Mouse (Mus musculus) right cerebral cortex, postnatal 4 days (tissue): ENCODE data around the gene Gm3854.

Source experiments
- DNase-seq: peaks from one replicate; pipeline ENCODE4 v3.0.0-alpha.2; 2022

Gm3854 gene

DNA sequence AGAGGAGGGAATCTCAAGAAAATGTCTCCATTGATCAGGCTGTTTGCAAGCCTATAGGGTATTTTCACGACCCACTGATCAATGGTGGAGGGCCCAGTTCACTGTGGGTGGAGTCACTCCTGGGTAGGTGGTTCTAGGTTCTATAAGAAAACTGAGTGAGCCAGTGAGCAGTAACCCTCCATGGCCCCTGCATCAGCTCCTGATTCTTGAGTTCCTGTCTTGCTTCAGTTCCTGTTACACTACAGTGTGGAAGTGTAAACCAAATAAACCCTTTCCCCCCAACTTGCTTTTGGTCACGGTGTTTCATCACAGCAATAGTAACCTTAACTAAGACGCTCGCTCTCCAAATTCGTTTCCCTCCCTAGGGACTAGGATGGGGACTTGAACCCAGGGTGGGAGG, 45.4 kb downstream of the Gm3854 start:
- DNase-seq, result no peak

DNA sequence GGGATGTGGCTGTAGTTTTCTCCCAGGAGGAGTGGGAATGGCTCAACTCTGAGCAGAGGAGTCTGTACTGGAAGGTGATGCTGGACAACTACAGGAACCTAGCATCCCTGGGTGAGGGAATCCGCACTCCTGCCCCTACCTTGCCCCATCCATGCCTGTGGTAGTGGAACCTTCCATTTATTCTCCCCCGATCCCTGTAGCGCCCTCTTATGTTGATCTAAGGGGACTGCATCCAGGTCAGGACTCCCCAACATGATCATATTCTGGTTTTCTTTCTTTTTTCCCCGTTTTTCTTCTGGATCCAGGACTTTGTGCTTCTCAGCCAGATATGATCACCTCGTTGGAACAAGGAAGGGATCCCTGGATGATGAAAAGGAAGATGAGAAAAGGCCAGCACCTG, 45.9 kb downstream of the Gm3854 start:
- no peak for DNase-seq

DNA sequence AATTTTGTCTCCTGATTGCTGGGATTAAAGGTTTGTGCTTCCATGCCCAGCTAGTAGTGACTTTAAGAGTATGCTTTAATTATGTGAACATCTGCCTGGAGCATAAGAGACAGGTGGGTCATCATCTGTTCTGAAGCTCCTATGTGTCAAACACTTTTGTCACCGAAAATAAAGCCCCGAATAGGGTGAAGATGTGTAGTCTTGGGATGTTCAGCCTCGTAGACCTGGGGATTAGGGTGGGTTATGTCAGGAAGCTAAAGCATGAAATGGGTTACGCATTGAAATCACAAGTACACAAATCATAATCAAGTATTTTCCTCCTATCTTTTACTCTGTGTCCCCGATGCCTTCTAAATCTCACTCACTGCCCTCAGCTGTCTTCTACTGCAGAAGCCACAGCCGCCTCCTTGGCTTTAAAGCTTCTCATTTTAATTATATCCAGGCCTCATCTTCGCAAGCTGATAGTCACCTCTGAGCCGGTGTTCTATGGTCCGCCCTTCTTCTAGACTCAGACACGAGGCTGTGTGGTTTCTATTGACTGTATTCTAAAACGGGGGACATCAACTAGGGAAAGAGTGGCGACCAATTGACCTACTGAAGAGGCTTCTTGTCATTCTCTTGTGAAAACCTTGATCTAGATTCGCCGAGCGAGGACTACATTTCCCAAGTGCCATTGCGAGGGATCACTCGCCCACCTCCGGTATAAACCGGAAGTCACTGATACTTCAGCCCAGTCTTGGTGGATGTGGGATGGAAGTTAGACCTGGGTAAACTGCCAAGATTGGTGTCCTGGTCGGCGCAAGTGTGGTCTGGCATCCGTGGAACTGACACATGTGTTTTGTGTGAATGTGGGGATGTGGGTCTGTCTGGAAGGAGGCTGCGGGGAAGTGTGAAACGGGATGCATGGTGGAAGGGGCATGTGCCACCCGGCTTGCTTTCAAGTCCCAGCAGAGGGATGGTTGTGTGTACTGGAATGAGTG, 54.7 kb downstream of the Gm3854 start, which contains the start of gene Smim17:
Gene Smim17 (plus strand): TSS at position 720 of the 980 bp plus-strand sequence.
- peak; percentile 61 for DNase-seq
